Mouse (Mus musculus): Measurements from ENCODE around the gene Dnaja3. TPM values are rescaled to one million over a fixed set of nuclear protein-coding genes. Genes with fewer than 3 reads are reported as not detected.

The Dnaja3 gene
- polyA plus RNA-seq, 1 experiment, result 48.8 TPM

DNA sequence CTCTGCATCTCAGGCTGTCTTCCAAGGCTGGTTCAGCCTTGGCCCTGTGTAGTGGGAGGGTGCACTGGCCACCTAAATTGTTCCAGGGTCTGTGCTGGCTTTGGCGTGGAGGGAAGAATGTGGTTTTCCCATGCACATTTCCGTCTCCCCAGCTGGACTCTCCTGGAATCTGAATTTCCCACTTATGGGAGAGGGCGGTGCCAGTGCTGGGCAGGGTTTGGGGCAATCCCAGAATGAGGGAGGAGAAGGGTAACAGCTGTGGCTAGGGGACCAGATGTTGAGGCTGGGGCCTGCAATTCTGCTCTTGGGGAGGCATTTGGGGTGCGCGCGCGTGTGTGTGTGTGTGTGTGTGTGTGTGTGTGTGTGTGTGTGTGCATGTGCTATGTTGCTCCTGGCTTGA lies 42.5 kb upstream of the Dnaja3 start:
- no peak for TF ChIP-seq CTCF (IDR thresholded peaks at IDR 0.05; ENCODE audit: extremely low read depth, insufficient read depth, low read length)
- no peak for TF ChIP-seq POLR2A (IDR thresholded peaks at IDR 0.05; ENCODE audit: extremely low read depth, insufficient read depth, low read length)
- Histone ChIP-seq H3K27ac (ENCODE audit: insufficient read depth, low read length) (no peak overlapping the region), H3K4me1 (ENCODE audit: control insufficient read depth, insufficient read depth, low read length) (peaks cover 3% of the 10 kb centered on the region; the same call in 1 of the 2 replicates), H3K4me3 (ENCODE audit: insufficient read depth, low read length) (no peak overlapping the region)

DNA sequence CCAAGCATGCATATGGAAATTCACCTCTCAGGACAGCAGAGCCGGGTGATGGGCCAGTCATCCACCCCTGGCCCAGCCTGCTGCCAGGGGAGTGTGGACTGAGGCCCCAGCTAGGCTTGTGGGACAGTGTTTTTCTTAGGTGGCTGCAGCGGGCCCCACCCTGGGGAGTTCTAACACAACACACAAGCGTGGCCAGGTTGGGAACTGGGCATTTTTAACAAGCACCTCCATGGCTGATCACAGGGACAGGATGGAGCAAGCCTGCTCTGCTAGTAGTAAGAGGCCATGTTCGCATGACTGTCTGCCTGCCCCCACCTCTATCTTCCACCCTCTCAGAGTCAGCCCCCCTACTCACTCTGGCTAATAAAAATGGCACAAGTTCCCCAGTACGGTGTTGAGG lies 41.7 kb upstream of the Dnaja3 start:
- TF ChIP-seq CTCF (IDR thresholded peaks at IDR 0.05; ENCODE audit: extremely low read depth, insufficient read depth, low read length), result no peak
- TF ChIP-seq POLR2A (IDR thresholded peaks at IDR 0.05; ENCODE audit: extremely low read depth, insufficient read depth, low read length), result no peak
- no peak overlapping the region for H3K4me3 ChIP-seq (ENCODE audit: insufficient read depth, low read length)
- H3K4me1 ChIP-seq (ENCODE audit: control insufficient read depth, insufficient read depth, low read length), result peaks cover 3% of the 10 kb centered on the region; the same call in 1 of the 2 replicates
- H3K27ac ChIP-seq (ENCODE audit: insufficient read depth, low read length), result no peak overlapping the region

DNA sequence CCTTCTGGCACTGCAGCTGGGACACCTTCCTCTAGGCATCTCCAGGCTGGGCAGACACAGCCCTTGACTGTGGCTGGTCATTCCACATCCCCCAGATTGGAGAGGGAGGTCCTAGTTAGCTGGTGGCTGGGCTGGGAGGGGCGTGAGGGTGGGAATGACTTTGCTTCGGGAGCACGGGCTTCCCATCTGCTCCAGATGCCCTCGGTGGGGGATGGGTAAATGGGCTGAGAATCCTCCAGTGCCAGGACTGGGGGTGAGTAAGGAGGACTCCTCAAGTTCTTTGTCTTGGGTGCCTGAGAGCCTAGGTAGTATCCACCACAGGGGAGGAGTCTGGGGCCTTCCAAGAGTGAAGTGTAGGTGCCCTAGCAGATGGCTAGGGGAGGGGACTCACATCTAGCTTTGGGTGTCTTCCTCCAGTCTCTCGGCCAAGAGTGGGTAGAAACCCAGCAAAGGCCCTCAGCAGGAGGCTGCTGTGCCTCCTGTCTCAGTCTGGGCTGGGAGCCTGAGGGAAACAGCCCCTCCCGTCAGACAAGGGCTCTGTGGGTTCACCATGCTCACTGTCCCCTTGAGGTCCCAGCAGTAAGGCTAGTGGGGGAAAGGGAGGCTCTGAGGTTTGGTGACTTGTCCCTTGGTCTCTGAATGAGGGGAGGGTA lies 40.8 kb upstream of the Dnaja3 start:
- TF ChIP-seq POLR2A (IDR thresholded peaks at IDR 0.05; ENCODE audit: extremely low read depth, insufficient read depth, low read length), result no peak
- H3K4me3 ChIP-seq (ENCODE audit: insufficient read depth, low read length), result no peak overlapping the region
- H3K4me1 ChIP-seq (ENCODE audit: control insufficient read depth, insufficient read depth, low read length), result peaks cover 2% of the 10 kb centered on the region; the same call in 1 of the 2 replicates
- no peak overlapping the region for H3K27ac ChIP-seq (ENCODE audit: insufficient read depth, low read length)

DNA sequence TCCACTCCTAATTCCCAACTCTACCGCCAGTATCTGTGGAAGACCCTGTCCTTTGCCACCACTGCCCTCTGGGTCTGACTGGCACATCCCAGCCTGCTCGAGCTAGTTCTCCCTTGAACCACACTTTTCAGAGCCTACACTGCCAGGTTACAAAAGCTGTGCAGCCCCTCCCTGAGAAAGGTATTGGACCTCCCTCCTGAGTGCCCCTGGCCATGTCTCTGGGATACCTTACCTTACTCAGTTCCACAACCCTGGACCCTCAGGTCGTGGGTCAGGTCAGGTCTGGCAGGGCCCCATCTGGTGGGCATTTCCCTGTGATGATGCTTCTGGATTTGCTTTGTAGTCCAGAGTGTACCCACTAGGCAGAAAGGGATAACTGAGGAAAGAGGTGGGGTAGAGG lies 40.2 kb upstream of the Dnaja3 start:
- TF ChIP-seq CTCF (IDR thresholded peaks at IDR 0.05; ENCODE audit: extremely low read depth, insufficient read depth, low read length) (no peak), POLR2A (IDR thresholded peaks at IDR 0.05; ENCODE audit: extremely low read depth, insufficient read depth, low read length) (no peak)
- Histone ChIP-seq H3K27ac (ENCODE audit: insufficient read depth, low read length) (no peak overlapping the region), H3K4me1 (ENCODE audit: control insufficient read depth, insufficient read depth, low read length) (peaks cover 2% of the 10 kb centered on the region; the same call in 1 of the 2 replicates), H3K4me3 (ENCODE audit: insufficient read depth, low read length) (no peak overlapping the region)

DNA sequence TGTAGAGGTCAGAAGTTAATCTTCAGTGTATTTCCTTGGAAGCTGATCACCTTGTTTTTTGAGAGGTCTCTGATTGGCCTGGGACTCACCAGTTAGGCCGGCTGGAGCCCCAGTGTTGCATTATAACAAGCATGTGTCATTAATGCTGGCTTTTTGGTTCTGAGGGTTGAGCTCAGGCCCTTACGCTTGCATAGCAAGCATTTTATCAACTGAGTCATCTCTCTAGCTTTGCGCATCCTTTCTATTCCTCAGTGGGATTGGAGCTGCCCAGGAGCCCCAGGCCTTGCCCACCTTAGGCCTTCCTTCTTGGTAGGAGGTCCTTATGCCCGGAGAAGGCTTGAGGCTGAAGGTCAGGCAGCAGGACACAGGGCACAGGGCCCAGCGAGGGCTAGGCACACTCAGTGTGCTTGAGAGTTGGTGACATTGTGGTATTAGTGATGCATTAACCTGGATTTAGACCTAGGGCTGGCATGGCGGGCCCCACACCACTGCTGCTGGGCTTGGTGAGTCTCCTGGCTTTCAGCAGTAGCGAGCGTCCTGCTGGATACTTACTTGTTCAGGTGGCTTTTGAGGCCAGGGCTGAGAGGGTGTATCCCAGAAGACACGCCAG lies 39.0 kb upstream of the Dnaja3 start:
- Histone ChIP-seq H3K27ac (ENCODE audit: insufficient read depth, low read length) (no peak overlapping the region), H3K4me3 (ENCODE audit: insufficient read depth, low read length) (no peak overlapping the region), H3K4me1 (ENCODE audit: control insufficient read depth, insufficient read depth, low read length) (peaks cover 2% of the 10 kb centered on the region; the same call in 1 of the 2 replicates)
- TF ChIP-seq CTCF (IDR thresholded peaks at IDR 0.05; ENCODE audit: extremely low read depth, insufficient read depth, low read length), result no peak
- TF ChIP-seq POLR2A (IDR thresholded peaks at IDR 0.05; ENCODE audit: extremely low read depth, insufficient read depth, low read length), result no peak

DNA sequence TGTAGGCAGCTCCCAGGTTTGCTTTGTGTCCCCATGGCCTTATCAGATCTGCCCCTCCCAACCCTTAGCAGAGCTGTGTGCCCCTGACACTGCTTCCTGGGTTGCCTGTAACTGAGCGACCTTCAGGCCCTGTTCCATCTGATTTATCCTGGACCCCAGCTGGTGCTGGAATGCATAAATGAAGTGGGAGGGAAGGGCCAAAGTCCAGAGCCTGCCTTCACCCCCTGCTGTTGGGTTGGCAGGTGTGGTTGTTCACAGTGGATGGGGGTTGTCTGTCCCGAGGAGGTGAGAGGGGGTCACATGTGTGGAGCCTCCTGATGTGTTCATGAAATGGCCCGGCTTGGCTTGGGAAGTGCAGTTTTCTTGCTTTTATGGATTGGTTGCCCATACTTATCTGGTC lies 37.6 kb upstream of the Dnaja3 start:
- no peak overlapping the region for H3K27ac ChIP-seq (ENCODE audit: insufficient read depth, low read length)
- TF ChIP-seq POLR2A (IDR thresholded peaks at IDR 0.05; ENCODE audit: extremely low read depth, insufficient read depth, low read length), result no peak
- no peak for TF ChIP-seq CTCF (IDR thresholded peaks at IDR 0.05; ENCODE audit: extremely low read depth, insufficient read depth, low read length)
- H3K4me3 ChIP-seq (ENCODE audit: insufficient read depth, low read length), result no peak overlapping the region
- H3K4me1 ChIP-seq (ENCODE audit: control insufficient read depth, insufficient read depth, low read length), result peaks cover 3% of the 10 kb centered on the region; the same call in 1 of the 2 replicates

DNA sequence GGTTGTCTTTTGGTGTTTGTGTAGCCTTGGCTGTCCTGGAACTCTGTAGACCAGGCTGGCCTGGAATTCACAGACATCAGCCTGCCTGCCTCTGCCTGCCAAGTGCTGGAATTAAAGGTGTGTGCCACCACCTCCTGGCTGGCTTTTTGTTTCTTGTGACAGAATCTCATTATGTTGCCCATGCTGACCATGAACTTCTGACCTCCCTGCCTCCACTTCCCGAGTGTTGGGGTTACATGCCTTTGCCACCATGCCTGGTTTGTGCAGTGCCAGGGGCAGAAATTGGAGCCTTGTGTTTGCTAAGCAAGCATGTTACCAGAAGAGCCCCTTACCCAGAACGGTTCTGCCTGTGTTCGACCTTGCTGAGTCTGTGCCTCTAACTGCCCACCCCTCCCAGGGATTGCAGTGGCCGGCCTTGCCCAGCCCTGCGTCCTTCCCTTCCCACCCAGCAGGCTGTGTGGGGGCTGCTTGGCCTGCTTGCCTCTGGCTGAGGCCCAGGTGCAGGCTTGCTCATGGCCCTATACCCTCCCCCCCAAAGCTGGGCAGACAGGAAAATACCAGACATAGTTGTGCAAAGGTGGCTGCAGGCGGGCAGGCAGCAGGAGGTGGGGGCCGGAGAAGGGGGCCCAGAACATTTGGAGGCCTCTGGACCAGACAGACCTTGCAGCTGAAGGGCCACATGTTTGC lies 36.9 kb upstream of the Dnaja3 start:
- TF ChIP-seq POLR2A (IDR thresholded peaks at IDR 0.05; ENCODE audit: extremely low read depth, insufficient read depth, low read length), result no peak
- no peak for TF ChIP-seq CTCF (IDR thresholded peaks at IDR 0.05; ENCODE audit: extremely low read depth, insufficient read depth, low read length)
- no peak overlapping the region for H3K4me3 ChIP-seq (ENCODE audit: insufficient read depth, low read length)
- peaks cover 3% of the 10 kb centered on the region; the same call in 1 of the 2 replicates for H3K4me1 ChIP-seq (ENCODE audit: control insufficient read depth, insufficient read depth, low read length)
- H3K27ac ChIP-seq (ENCODE audit: insufficient read depth, low read length), result no peak overlapping the region

DNA sequence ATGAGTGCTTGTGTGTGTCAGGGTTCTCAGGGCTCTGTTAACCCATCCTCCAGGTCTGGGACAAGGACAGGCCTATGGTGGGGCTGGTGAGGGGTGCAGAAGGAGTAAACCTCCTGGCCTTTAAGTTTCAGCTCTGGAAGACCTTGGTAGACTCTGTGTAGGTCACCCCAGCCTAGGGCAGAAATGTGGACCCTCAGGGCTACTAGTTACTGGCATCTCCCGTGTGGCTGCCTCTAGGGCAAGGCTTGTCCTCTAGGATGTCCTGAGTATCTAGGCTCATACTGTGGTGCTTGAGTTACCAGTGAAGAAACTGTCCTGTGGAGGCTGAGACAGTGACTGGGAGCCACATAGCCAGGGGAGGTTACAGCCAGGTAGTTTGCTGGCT lies 36.3 kb upstream of the Dnaja3 start:
- H3K4me1 ChIP-seq (ENCODE audit: control insufficient read depth, insufficient read depth, low read length), result peaks cover 3% of the 10 kb centered on the region; the same call in 1 of the 2 replicates
- TF ChIP-seq POLR2A (IDR thresholded peaks at IDR 0.05; ENCODE audit: extremely low read depth, insufficient read depth, low read length), result no peak
- TF ChIP-seq CTCF (IDR thresholded peaks at IDR 0.05; ENCODE audit: extremely low read depth, insufficient read depth, low read length), result no peak
- no peak overlapping the region for H3K4me3 ChIP-seq (ENCODE audit: insufficient read depth, low read length)
- no peak overlapping the region for H3K27ac ChIP-seq (ENCODE audit: insufficient read depth, low read length)

DNA sequence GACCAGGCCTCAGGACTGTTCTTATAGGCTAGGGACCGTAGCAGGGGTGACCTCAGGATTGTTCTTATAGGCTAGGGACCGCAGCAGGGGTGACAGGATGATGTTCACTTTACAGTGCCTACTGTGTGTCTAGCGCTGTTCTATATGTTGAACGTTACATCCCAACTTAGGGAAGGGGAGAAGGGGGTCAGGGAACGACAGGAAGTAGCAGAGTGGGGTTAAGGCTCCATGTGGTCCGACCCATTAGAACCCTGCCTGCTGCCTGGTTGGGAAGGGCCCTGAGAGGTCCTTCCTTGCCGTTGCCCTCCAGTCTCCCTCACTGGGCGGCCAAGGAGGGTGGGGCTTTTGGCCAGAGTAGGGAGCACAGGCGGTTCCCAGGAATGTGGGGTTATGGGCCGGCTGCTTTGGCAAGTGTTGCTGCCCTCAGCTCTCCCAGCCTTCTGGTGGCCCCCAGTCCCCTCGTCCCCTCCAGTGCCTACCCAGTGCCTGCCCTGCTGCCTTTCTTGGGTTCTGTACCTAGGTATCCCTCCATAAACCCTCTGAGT lies 35.4 kb upstream of the Dnaja3 start:
- TF ChIP-seq CTCF (IDR thresholded peaks at IDR 0.05; ENCODE audit: extremely low read depth, insufficient read depth, low read length), result no peak
- TF ChIP-seq POLR2A (IDR thresholded peaks at IDR 0.05; ENCODE audit: extremely low read depth, insufficient read depth, low read length), result no peak
- Histone ChIP-seq H3K27ac (ENCODE audit: insufficient read depth, low read length) (no peak overlapping the region), H3K4me3 (ENCODE audit: insufficient read depth, low read length) (no peak overlapping the region), H3K4me1 (ENCODE audit: control insufficient read depth, insufficient read depth, low read length) (peaks cover 3% of the 10 kb centered on the region; the same call in 1 of the 2 replicates)
